Mouse (Mus musculus): ENCODE data around the gene Plekha1.

Gene Plekha1

DNA sequence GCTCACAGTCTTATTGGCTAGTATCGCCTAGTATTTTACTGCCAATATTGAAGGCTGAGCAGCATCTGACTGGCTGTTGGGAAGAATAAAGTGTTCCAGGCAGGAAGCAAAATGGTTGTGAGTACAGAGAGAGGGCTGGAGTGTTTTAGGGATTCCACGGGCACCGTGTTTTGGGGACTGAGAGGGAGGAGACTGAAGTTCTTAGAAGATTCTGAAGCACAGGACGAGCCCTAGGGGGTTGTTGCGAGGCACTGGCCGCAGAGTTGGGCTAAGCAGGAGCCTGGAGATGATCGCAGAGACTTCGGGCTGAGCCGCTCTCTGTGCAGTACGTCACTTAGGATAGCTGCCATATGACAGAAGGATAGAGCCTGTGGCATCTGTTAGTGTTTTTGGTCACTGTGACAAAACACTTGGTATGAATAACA lies 88.6 kb downstream of the Plekha1 start:
- DNase-seq (ENCODE audit: low spot score): peak; percentile 54

DNA sequence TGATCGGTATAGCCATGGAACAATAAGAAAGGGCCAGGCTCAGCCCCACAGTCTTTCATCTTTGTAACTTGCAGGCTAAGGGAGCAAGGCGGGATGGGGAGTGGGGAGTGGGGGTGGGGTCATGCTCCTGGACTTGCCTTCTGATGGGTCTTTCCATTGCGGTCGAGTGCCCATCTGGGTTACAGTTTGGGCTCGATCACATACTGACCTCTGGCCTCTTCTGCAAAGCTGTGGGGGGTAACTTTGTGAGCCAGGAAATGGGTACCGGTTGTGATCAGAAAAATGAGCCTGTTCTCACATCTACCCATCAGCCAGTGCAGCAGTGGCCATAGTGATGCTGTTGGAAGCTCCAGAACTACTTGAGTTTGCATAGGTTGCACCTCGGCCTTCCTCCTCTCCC lies 93.0 kb downstream of the Plekha1 start:
- DNase-seq (ENCODE audit: low spot score): no peak

DNA sequence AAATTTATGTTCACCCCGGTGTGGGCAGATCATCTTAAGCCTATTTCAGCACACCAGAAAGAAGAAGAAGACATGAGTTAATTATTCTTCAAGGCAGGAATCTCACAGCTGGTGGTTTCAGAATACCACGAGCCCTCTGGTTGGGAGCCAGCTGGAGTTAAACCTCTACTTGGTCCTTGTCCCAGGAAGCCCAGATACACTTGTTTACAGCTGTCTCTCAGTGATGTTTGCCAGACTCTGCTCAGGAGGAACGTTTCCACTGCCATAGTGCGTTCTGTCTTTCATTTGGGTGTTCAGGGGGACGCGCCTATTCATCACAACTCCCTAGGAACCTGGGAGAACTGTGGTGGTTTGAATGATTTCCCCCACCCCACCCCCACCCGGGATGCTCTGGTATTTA lies 94.3 kb downstream of the Plekha1 start:
- DNase-seq (ENCODE audit: low spot score): peak; percentile 54

DNA sequence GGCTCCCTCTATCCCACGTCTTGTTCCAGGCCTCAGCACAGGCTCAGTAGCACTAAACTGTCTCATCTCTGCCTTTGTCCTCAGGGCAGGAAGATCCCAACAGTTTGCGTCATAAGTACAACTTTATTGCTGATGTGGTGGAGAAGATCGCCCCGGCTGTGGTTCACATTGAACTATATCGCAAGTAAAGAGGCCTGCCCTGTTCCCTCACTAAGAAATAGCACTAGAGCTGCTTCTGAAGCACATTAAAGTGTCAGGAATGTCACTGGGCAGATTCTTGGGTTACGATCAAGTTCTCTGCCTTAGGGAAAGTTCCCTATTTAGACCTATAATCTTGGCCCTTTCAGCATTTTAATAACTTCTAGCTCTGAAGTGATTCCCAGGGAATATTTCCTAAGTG lies 95.9 kb downstream of the Plekha1 start:
- DNase-seq (ENCODE audit: low spot score): no peak
